Mouse (Mus musculus) CH12.LX (cell line): Measurements from ENCODE around the gene Ofcc1.

Source experiments
- CHD2 ChIP-seq: IDR thresholded peaks from 2 replicates; pipeline ENCODE4 v1.6.1; 2011; ENCODE audit warnings: low read length, improper control_type of control experiment
- HCFC1 ChIP-seq: IDR thresholded peaks from 2 replicates; pipeline ENCODE4 v1.6.1; 2012; ENCODE audit warnings: low read depth, mild to moderate bottlenecking, inconsistent platforms, low read length, improper control_type of control experiment
- MAX ChIP-seq: IDR thresholded peaks from 2 replicates; pipeline ENCODE4 v1.6.1; 2011; ENCODE audit warnings: low read length, improper control_type of control experiment
- POLR2A ChIP-seq: IDR thresholded peaks from 2 replicates; pipeline ENCODE4 v1.6.1; 2011; ENCODE audit warnings: low read depth, mild to moderate bottlenecking, improper control_type of control experiment, low read length
- SIN3A ChIP-seq: IDR thresholded peaks from 2 replicates; pipeline ENCODE4 v1.6.1; 2012; ENCODE audit warnings: low read length, improper control_type of control experiment, inconsistent platforms

- TF ChIP-seq POLR2A, result no peak
- TF ChIP-seq HCFC1, result no peak
- no peak for TF ChIP-seq CHD2
- no peak for TF ChIP-seq MAX
- no peak for TF ChIP-seq SIN3A
These were observed 193.4 kb downstream of the Ofcc1 start for GRCm38 (mm10) chr13:40167871-40168270.
